Mouse (Mus musculus) small intestine, adult 2 months (tissue): ENCODE data around the gene Pigb.

ENCODE experiments used
- CTCF ChIP-seq: fragments of 200-500 bp; IDR thresholded peaks from 2 replicates; pipeline ENCODE4 v1.5.1; 2012; ENCODE audit warnings: low read depth, mild to moderate bottlenecking, control low read depth, inconsistent platforms, low read length, moderate library complexity, mixed read lengths; ENCODE audit not compliant: insufficient replicate concordance, insufficient read length; ENCODE audit errors: extremely low read depth
- POLR2A ChIP-seq: fragments of 200-500 bp; IDR thresholded peaks from 2 replicates; pipeline ENCODE4 v1.6.1; 2012; ENCODE audit warnings: low read depth, mild to moderate bottlenecking, control low read depth, inconsistent platforms, low read length, moderate library complexity

- TF ChIP-seq CTCF (no peak), POLR2A (no peak)
Observed at GRCm38 (mm10) chr9:73047906-73048305, 7.7 kb upstream of the Pigb start.
